ENCODE assay signal across 18 mouse cellular contexts in the genomic region with DNA sequence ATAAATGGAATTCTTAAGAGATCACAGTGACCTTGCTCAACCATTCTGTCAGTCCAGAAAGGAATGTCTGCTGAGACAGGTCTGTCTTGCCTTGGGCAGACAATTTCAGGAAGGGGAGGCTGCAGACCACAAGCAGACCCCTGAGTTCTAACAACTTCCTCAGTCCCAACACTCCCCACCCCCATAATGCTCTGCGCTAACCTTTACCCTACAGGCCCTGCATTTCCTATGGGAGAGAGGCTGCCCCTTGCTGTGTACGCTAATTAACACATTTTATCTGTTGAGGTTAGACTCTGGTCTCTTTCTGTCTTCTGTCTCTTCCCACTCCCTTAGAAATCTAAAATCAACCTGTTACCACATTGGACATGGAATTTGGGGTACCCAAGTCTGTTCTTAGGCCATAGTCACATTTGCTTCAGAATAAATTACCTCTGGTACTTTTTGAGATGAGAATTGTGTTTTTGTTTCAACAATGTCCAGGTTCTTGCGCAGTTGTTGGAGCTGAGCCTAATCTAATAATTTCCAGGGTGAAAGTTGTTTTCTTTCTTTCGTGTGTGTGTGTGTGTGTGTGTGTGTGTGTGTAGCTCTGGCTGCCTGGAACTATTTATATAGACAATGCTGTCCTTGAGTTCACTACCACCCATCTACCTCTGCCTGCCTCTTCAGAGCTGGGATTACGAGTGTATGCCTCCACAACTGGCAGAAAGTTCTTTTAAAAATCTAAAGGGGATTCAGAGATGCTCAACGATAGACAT. TPM values are rescaled to one million over a fixed set of nuclear protein-coding genes. Genes with fewer than 3 reads are reported as not detected.
"Had no signal": no experiment of that assay in that cellular context is flagged by ENCODE, and none has a peak within 500 bp of the region (broad histone marks: within the 10 kb centered on the region; RNA-seq: fewer than 3 reads in every experiment).

No protein-coding gene starts in this region.

- H3K27me3 ChIP-seq: limb, embryonic 13.5 days; midbrain, embryonic 13.5 days had no signal

- H3K36me3 ChIP-seq: limb, embryonic 13.5 days; midbrain, embryonic 13.5 days had no signal

- H3K9ac ChIP-seq: limb, embryonic 13.5 days; liver, embryonic 14.5 days; lung, embryonic 14.5 days; midbrain, embryonic 13.5 days had no signal

- H3K4me2 ChIP-seq: limb, embryonic 13.5 days; lung, embryonic 14.5 days; midbrain, embryonic 13.5 days had no signal

- H3K9me3 ChIP-seq: limb, embryonic 13.5 days; midbrain, embryonic 13.5 days had no signal

- DNase-seq: kidney, adult 18-20 months; kidney, postnatal 14 days; left cerebral cortex, postnatal 4 days; lung, embryonic 14.5 days; lung, postnatal 10 days; right cerebral cortex, adult 18-20 months had no signal

- H3K27ac ChIP-seq: limb, embryonic 13.5 days; liver, embryonic 14.5 days; macrophage; midbrain, embryonic 13.5 days had no signal

- H3K4me3 ChIP-seq: limb, embryonic 13.5 days; midbrain, embryonic 13.5 days had no signal

- H3K4me1 ChIP-seq: midbrain, embryonic 13.5 days had no signal

- ATAC-seq: midbrain, embryonic 13.5 days had no signal

RNA-seq across cellular contexts. Expression of a gene that starts 21.4 kb away (rescaled TPM):
- total RNA-seq: megakaryocyte-erythroid progenitor cell, adult 5-6 weeks had no signal

RNA-seq across cellular contexts. Expression of a gene that starts 56.1 kb away (rescaled TPM):
- total RNA-seq: layer of hippocampus, adult 8-10 months; layer of hippocampus, postnatal 14 days; left cerebral cortex, adult 18-20 months; left cerebral cortex, postnatal 10 days; left cerebral cortex, postnatal 4 days; megakaryocyte-erythroid progenitor cell, adult 5-6 weeks; midbrain, postnatal 0 days had no signal
- polyA plus RNA-seq: kidney, embryonic 14.5 days; large intestine, adult 2 months; limb, embryonic 13.5 days; liver, embryonic 14.5 days; lung, embryonic 14.5 days; macrophage; midbrain, embryonic 13.5 days; midbrain, postnatal 0 days had no signal
